Mouse (Mus musculus) liver, embryonic 11.5 days (tissue): Measurements from ENCODE around the gene Gm9507. TPM values are rescaled to one million over a fixed set of nuclear protein-coding genes. Genes with fewer than 3 reads are reported as not detected.
"Not testable (repeated sequence)": the region's sequence is repeated elsewhere in the genome, so short reads cannot be mapped to it uniquely, and the experiment has no call there.

Experiments used
- ATAC-seq: fragments of 200-750 bp; cut with Nextera tagmentation; replicated peaks from 2 replicates; pipeline ENCODE4 v1.8.0; 2017; ENCODE audit warnings: moderate number of reproducible peaks, mild to moderate bottlenecking, moderate TSS enrichment, moderate library complexity; ENCODE audit not compliant: low FRiP score
- DNase-seq: peaks from one replicate; pipeline ENCODE4 v3.0.0-alpha.2; 2017; ENCODE audit warnings: low spot score
- H3K27ac ChIP-seq: fragments of 300-500 bp; sonication (generic); 2 replicates; pipeline ENCODE4 v1.5.1; 2014; ENCODE audit warnings: mild to moderate bottlenecking, low read depth, low read length, control low read depth
- H3K27me3 ChIP-seq: fragments of 300-500 bp; sonication (generic); replicated peaks from 2 replicates; pipeline ENCODE4 v1.6.1; 2014; ENCODE audit warnings: low read length, mixed read lengths; ENCODE audit not compliant: control insufficient read depth, insufficient read depth
- H3K36me3 ChIP-seq: fragments of 300-500 bp; sonication (generic); 2 replicates; pipeline ENCODE4 v1.6.1; 2014; ENCODE audit warnings: mild to moderate bottlenecking, low read length, moderate library complexity, mixed read lengths; ENCODE audit not compliant: control insufficient read depth, insufficient read depth
- H3K4me1 ChIP-seq: fragments of 300-500 bp; sonication (generic); replicated peaks from 2 replicates; pipeline ENCODE4 v1.6.1; 2014; ENCODE audit warnings: low read length, mixed read lengths; ENCODE audit not compliant: control insufficient read depth, insufficient read depth
- H3K4me2 ChIP-seq: fragments of 300-500 bp; sonication (generic); 2 replicates; pipeline ENCODE4 v1.6.1; 2014; ENCODE audit warnings: mild to moderate bottlenecking, control low read depth, moderate library complexity
- H3K4me3 ChIP-seq: fragments of 300-500 bp; sonication (generic); 2 replicates; pipeline ENCODE4 v1.5.1; 2014; ENCODE audit warnings: low read depth, low read length, control low read depth
- H3K9ac ChIP-seq: fragments of 300-500 bp; sonication (generic); 2 replicates; pipeline ENCODE4 v1.6.1; 2014; ENCODE audit warnings: low read depth, low read length, control low read depth
- H3K9me3 ChIP-seq: fragments of 300-500 bp; sonication (generic); 2 replicates; pipeline ENCODE4 v1.6.1; 2016; ENCODE audit warnings: low read length, inconsistent platforms, mixed read lengths; ENCODE audit not compliant: control insufficient read depth
- WGBS: fragments of 180-500 bp; shearing (Covaris S2); extraction: QIAGEN DNeasy Blood & Tissue Kit; methylation state at CpG from one replicate; pipeline ENCODE4 v1.1.7; 2014; 5-methylcytosine and 5-hydroxymethylcytosine counted together
- polyA plus RNA-seq: library from polyadenylated mRNA; unstranded; fragments of >200 nt; fragmentation: Nextera tagmentation; extraction: Ambion mirVana; gene quantifications from 2 replicates; pipeline ENCODE4 v1.2.1, GENCODE M21; 2014

The Gm9507 gene
- polyA plus RNA-seq, 1 experiment from 2014 or later = not detected

- H3K4me3 ChIP-seq, H3K9me3 ChIP-seq, H3K27me3 ChIP-seq, H3K4me1 ChIP-seq, H3K4me2 ChIP-seq, DNase-seq, ATAC-seq, H3K9ac ChIP-seq, H3K36me3 ChIP-seq, H3K27ac ChIP-seq: not testable (repeated sequence)
- WGBS = 40% methylated on average over 1 of the region's 1 CpGs
Measured at GRCm38 (mm10) chr10:77787876-77788275, 23.8 kb downstream of the Gm9507 start, which contains the start of gene Gm7137. Gene Gm7137 (minus strand): TSS chr10:77788200.

GRCm38 (mm10) chr10:77783396-77783795 is 28.2 kb downstream of the Gm9507 start:
- H3K27ac ChIP-seq, H3K36me3 ChIP-seq, H3K9me3 ChIP-seq, ATAC-seq, DNase-seq, H3K4me1 ChIP-seq, H3K4me2 ChIP-seq, H3K27me3 ChIP-seq, H3K9ac ChIP-seq, H3K4me3 ChIP-seq: not testable (repeated sequence)
- 75% methylated on average over 1 of the region's 3 CpGs for WGBS

GRCm38 (mm10) chr10:77782442-77782841 is 29.2 kb downstream of the Gm9507 start, which contains the start of gene Gm3250:
Gene Gm3250 (minus strand): TSS chr10:77782542.
- H3K4me2 ChIP-seq, H3K9ac ChIP-seq, H3K27ac ChIP-seq, H3K4me1 ChIP-seq, H3K36me3 ChIP-seq, H3K4me3 ChIP-seq, ATAC-seq, DNase-seq, H3K27me3 ChIP-seq, H3K9me3 ChIP-seq: not testable (repeated sequence)
- WGBS = 38% methylated on average over 1 of the region's 1 CpGs

GRCm38 (mm10) chr10:77776844-77777243 is 34.8 kb downstream of the Gm9507 start, which contains the start of gene Gm7138:
Gene Gm7138 (minus strand): TSS chr10:77776944.
- H3K9ac ChIP-seq, H3K4me2 ChIP-seq, H3K27ac ChIP-seq, H3K4me3 ChIP-seq, DNase-seq, H3K4me1 ChIP-seq, ATAC-seq, H3K27me3 ChIP-seq, H3K9me3 ChIP-seq, H3K36me3 ChIP-seq: not testable (repeated sequence)
- WGBS = 36% methylated on average over 1 of the region's 1 CpGs

- not testable (repeated sequence) for H3K9me3 ChIP-seq, ATAC-seq, H3K4me3 ChIP-seq, H3K9ac ChIP-seq, H3K36me3 ChIP-seq, H3K27ac ChIP-seq, H3K4me1 ChIP-seq, DNase-seq, H3K27me3 ChIP-seq, H3K4me2 ChIP-seq
- 78% methylated on average over 1 of the region's 3 CpGs for WGBS
Measured at GRCm38 (mm10) chr10:77772142-77772541, 39.5 kb downstream of the Gm9507 start.

GRCm38 (mm10) chr10:77771225-77771624 is 40.4 kb downstream of the Gm9507 start, which contains the start of gene Gm3238:
Gene Gm3238 (minus strand): TSS chr10:77771325.
- not testable (repeated sequence) for H3K4me2 ChIP-seq, H3K27me3 ChIP-seq, H3K9me3 ChIP-seq, H3K4me3 ChIP-seq, ATAC-seq, H3K9ac ChIP-seq, H3K4me1 ChIP-seq, H3K36me3 ChIP-seq, DNase-seq, H3K27ac ChIP-seq
- WGBS = 20% methylated on average over 1 of the region's 1 CpGs

- ATAC-seq (no peak), DNase-seq (no peak)
- Histone ChIP-seq H3K9me3 (no peaks in the 10 kb centered on the region), H3K36me3 (no peaks in the 10 kb centered on the region), H3K4me2 (no peak overlapping the region), H3K27me3 (no peaks in the 10 kb centered on the region), H3K9ac (no peak overlapping the region), H3K4me3 (no peak overlapping the region), H3K4me1 (no peaks in the 10 kb centered on the region), H3K27ac (no peak overlapping the region)
- WGBS = 62% methylated on average over 1 of the region's 1 CpGs
Measured at GRCm38 (mm10) chr10:77769727-77770126, 41.9 kb downstream of the Gm9507 start.

Other genes starting within 250 kb of the Gm9507 start
- 94.0 and 99.7 TPM in 2 replicates for gene Pttg1ip, start 230.1 kb downstream of the Gm9507 start, polyA plus RNA-seq
- gene Sumo3, start 205.7 kb downstream of the Gm9507 start, polyA plus RNA-seq = 249 and 271 TPM in 2 replicates
- 1.8 and 4.5 TPM in 2 replicates for gene Gm49325, start 205.6 kb downstream of the Gm9507 start, polyA plus RNA-seq
- gene Ube2g2, start 189.6 kb downstream of the Gm9507 start, polyA plus RNA-seq = 62.1 and 67.9 TPM in 2 replicates
- 0.16 TPM in 1 of 2 replicates, not detected in the other for gene Tspear, start 125.3 kb downstream of the Gm9507 start, polyA plus RNA-seq
- not detected in 2 replicates for gene Gm19402, start 121.1 kb downstream of the Gm9507 start, polyA plus RNA-seq
- not detected in 2 replicates for gene Gm9508, start 114.6 kb downstream of the Gm9507 start, polyA plus RNA-seq
- gene Gm10272, start 105.2 kb downstream of the Gm9507 start, polyA plus RNA-seq = not detected in 2 replicates
- gene Gm10024, start 100.4 kb downstream of the Gm9507 start, polyA plus RNA-seq = not detected in 2 replicates
- gene Gm10142, start 96.0 kb downstream of the Gm9507 start, polyA plus RNA-seq = not detected in 2 replicates
- gene Krtap12-1, start 91.2 kb downstream of the Gm9507 start, polyA plus RNA-seq = not detected in 2 replicates
- gene Gm10100, start 85.4 kb downstream of the Gm9507 start, polyA plus RNA-seq = not detected in 2 replicates
- not detected in 2 replicates for gene Gm18596, start 69.2 kb downstream of the Gm9507 start, polyA plus RNA-seq
- not detected in 2 replicates for gene Gm9736, start 60.5 kb downstream of the Gm9507 start, polyA plus RNA-seq
- not detected in 2 replicates for gene Gm3233, start 52.2 kb downstream of the Gm9507 start, polyA plus RNA-seq
- not detected in 2 replicates for gene Gm3238, start 40.5 kb downstream of the Gm9507 start, polyA plus RNA-seq
- gene Gm7138, start 34.9 kb downstream of the Gm9507 start, polyA plus RNA-seq = not detected in 2 replicates
- not detected in 2 replicates for gene Gm3250, start 29.3 kb downstream of the Gm9507 start, polyA plus RNA-seq
- not detected in 2 replicates for gene Gm7137, start 23.6 kb downstream of the Gm9507 start, polyA plus RNA-seq
- not detected in 2 replicates for gene Gm9639, start 16.8 kb downstream of the Gm9507 start, polyA plus RNA-seq
- not detected in 2 replicates for gene Gm19668, start 12.7 kb downstream of the Gm9507 start, polyA plus RNA-seq
- not detected in 2 replicates for gene Gm2696, start 2.8 kb upstream of the Gm9507 start, polyA plus RNA-seq
- gene Krtap10-4, start 15.3 kb upstream of the Gm9507 start, polyA plus RNA-seq = not detected in 2 replicates
- gene Krtap10-10, start 24.1 kb upstream of the Gm9507 start, polyA plus RNA-seq = not detected in 2 replicates
- gene Gm36176, start 35.0 kb upstream of the Gm9507 start, polyA plus RNA-seq = not detected in 2 replicates
- not detected in 2 replicates for gene Gm10318, start 41.0 kb upstream of the Gm9507 start, polyA plus RNA-seq
- not detected in 2 replicates for gene Gm3285, start 50.1 kb upstream of the Gm9507 start, polyA plus RNA-seq
- 8.2 and 10.0 TPM in 2 replicates for gene Lrrc3, start 90.7 kb upstream of the Gm9507 start, polyA plus RNA-seq
- gene Trpm2, start 158.7 kb upstream of the Gm9507 start, polyA plus RNA-seq = 1.2 TPM in 2 replicates
- 12.1 and 12.8 TPM in 2 replicates for gene 1810043G02Rik, start 166.7 kb upstream of the Gm9507 start, polyA plus RNA-seq
- 245 and 255 TPM in 2 replicates for gene Pfkl, start 198.2 kb upstream of the Gm9507 start, polyA plus RNA-seq
- gene Dnmt3l, start 230.1 kb upstream of the Gm9507 start, polyA plus RNA-seq = not detected in 2 replicates
- gene Aire, start 231.8 kb upstream of the Gm9507 start, polyA plus RNA-seq = 0.16 and 0.51 TPM in 2 replicates